Mouse (Mus musculus): ENCODE data around the gene Htra2. TPM values are rescaled to one million over a fixed set of nuclear protein-coding genes. Genes with fewer than 3 reads are reported as not detected.

Htra2 gene
- polyA plus RNA-seq, 1 experiment: 96.2 TPM

- 0 out of 2 replicates have a peak, but pooled peaks have one; percentile 11 for TF ChIP-seq CEBPB (IDR thresholded peaks at IDR 0.05; ENCODE audit: insufficient read depth, poor library complexity, severe bottlenecking)
- no peak for TF ChIP-seq POLR2A (IDR thresholded peaks at IDR 0.05; ENCODE audit: insufficient read length, low read depth)
- peak overlapping the region; percentile 44 for H3K4me2 ChIP-seq (ENCODE audit: low read depth)
- no peaks in the 10 kb centered on the region for H3K79me2 ChIP-seq (ENCODE audit: control insufficient read depth, insufficient read depth)
- no peaks in the 10 kb centered on the region for H3K27me3 ChIP-seq (ENCODE audit: control insufficient read depth, insufficient read depth, insufficient read length)
- H3K36me3 ChIP-seq (ENCODE audit: control insufficient read depth, insufficient read depth): no peaks in the 10 kb centered on the region
- no peak overlapping the region for H3ac ChIP-seq (ENCODE audit: control insufficient read depth, insufficient read length)
- no peak overlapping the region for H3K4me3 ChIP-seq
These were observed 49.0 kb downstream of the Htra2 start for GRCm38 (mm10) chr6:83006114-83006513.

- Histone ChIP-seq H3K79me2 (ENCODE audit: control insufficient read depth, insufficient read depth) (no peaks in the 10 kb centered on the region), H3ac (ENCODE audit: control insufficient read depth, insufficient read length) (no peak overlapping the region), H3K36me3 (ENCODE audit: control insufficient read depth, insufficient read depth) (no peaks in the 10 kb centered on the region), H3K4me3 (no peak overlapping the region), H3K4me2 (ENCODE audit: low read depth) (peak overlapping the region; percentile 44), H3K27me3 (ENCODE audit: control insufficient read depth, insufficient read depth, insufficient read length) (no peaks in the 10 kb centered on the region)
- TF ChIP-seq POLR2A (IDR thresholded peaks at IDR 0.05; ENCODE audit: insufficient read length, low read depth) (no peak), REST (IDR thresholded peaks at IDR 0.05; ENCODE audit: insufficient read depth, insufficient read length) (no peak), TCF12 (IDR thresholded peaks at IDR 0.05; ENCODE audit: insufficient read depth, poor library complexity, severe bottlenecking) (no peak)
These were observed 49.5 kb downstream of the Htra2 start for GRCm38 (mm10) chr6:83005444-83006011.

GRCm38 (mm10) chr6:83004872-83005271 is 50.2 kb downstream of the Htra2 start:
- no peaks in the 10 kb centered on the region for H3K79me2 ChIP-seq (ENCODE audit: control insufficient read depth, insufficient read depth)
- H3K36me3 ChIP-seq (ENCODE audit: control insufficient read depth, insufficient read depth): no peaks in the 10 kb centered on the region
- no peaks in the 10 kb centered on the region for H3K27me3 ChIP-seq (ENCODE audit: control insufficient read depth, insufficient read depth, insufficient read length)
- H3ac ChIP-seq (ENCODE audit: control insufficient read depth, insufficient read length): no peak overlapping the region
- TF ChIP-seq SRF (IDR thresholded peaks at IDR 0.05; ENCODE audit: control insufficient read depth, insufficient read length, low read depth) (no peak), MAX (IDR thresholded peaks at IDR 0.05; ENCODE audit: low read depth) (no peak), POLR2AphosphoS2 (IDR thresholded peaks at IDR 0.05; ENCODE audit: insufficient read length, low read depth) (no peak), REST (IDR thresholded peaks at IDR 0.05; ENCODE audit: insufficient read depth, insufficient read length) (no peak), TCF3 (IDR thresholded peaks at IDR 0.05; ENCODE audit: insufficient read length, low read depth) (no peak), USF1 (IDR thresholded peaks at IDR 0.05; ENCODE audit: low read depth) (no peak), MYOG (IDR thresholded peaks at IDR 0.05; ENCODE audit: control insufficient read depth in 1 of 3, insufficient read depth in 1 of 3, insufficient read length in 2 of 3, low read depth in 2 of 3) (no peak), MYOD1 (IDR thresholded peaks at IDR 0.05; ENCODE audit: control insufficient read depth in 1 of 3, insufficient read length in 2 of 3, low read depth in 2 of 3) (no peak), TCF12 (IDR thresholded peaks at IDR 0.05; ENCODE audit: insufficient read depth, poor library complexity, severe bottlenecking) (no peak), POLR2A (IDR thresholded peaks at IDR 0.05; ENCODE audit: insufficient read length, low read depth) (no peak), CEBPB (IDR thresholded peaks at IDR 0.05; ENCODE audit: insufficient read depth, poor library complexity, severe bottlenecking) (no peak), E2F4 (IDR thresholded peaks at IDR 0.05; ENCODE audit: insufficient read depth) (no peak)
- no peak overlapping the region for H3K4me2 ChIP-seq (ENCODE audit: low read depth)
- no peak overlapping the region for H3K4me3 ChIP-seq

- TF ChIP-seq CEBPB (IDR thresholded peaks at IDR 0.05; ENCODE audit: insufficient read depth, poor library complexity, severe bottlenecking) (no peak), POLR2A (IDR thresholded peaks at IDR 0.05; ENCODE audit: insufficient read length, low read depth) (no peak), POLR2AphosphoS2 (IDR thresholded peaks at IDR 0.05; ENCODE audit: insufficient read length, low read depth) (no peak), E2F4 (IDR thresholded peaks at IDR 0.05; ENCODE audit: insufficient read depth) (no peak), MAX (IDR thresholded peaks at IDR 0.05; ENCODE audit: low read depth) (no peak), TCF3 (IDR thresholded peaks at IDR 0.05; ENCODE audit: insufficient read length, low read depth) (no peak), SRF (IDR thresholded peaks at IDR 0.05; ENCODE audit: control insufficient read depth, insufficient read length, low read depth) (no peak), REST (IDR thresholded peaks at IDR 0.05; ENCODE audit: insufficient read depth, insufficient read length) (no peak), MYOD1 (IDR thresholded peaks at IDR 0.05; ENCODE audit: control insufficient read depth in 1 of 3, insufficient read length in 2 of 3, low read depth in 2 of 3) (no peak), MYOG (IDR thresholded peaks at IDR 0.05; ENCODE audit: control insufficient read depth in 1 of 3, insufficient read depth in 1 of 3, insufficient read length in 2 of 3, low read depth in 2 of 3) (no peak), USF1 (IDR thresholded peaks at IDR 0.05; ENCODE audit: low read depth) (no peak), TCF12 (IDR thresholded peaks at IDR 0.05; ENCODE audit: insufficient read depth, poor library complexity, severe bottlenecking) (no peak)
- Histone ChIP-seq H3K36me3 (ENCODE audit: control insufficient read depth, insufficient read depth) (no peaks in the 10 kb centered on the region), H3K27me3 (ENCODE audit: control insufficient read depth, insufficient read depth, insufficient read length) (no peaks in the 10 kb centered on the region), H3K4me2 (ENCODE audit: low read depth) (no peak overlapping the region), H3K4me3 (no peak overlapping the region), H3K79me2 (ENCODE audit: control insufficient read depth, insufficient read depth) (no peaks in the 10 kb centered on the region), H3ac (ENCODE audit: control insufficient read depth, insufficient read length) (no peak overlapping the region)
These were observed 50.8 kb downstream of the Htra2 start for GRCm38 (mm10) chr6:83004309-83004708.

GRCm38 (mm10) chr6:83003850-83004249 is 51.2 kb downstream of the Htra2 start:
- H3K4me2 ChIP-seq (ENCODE audit: low read depth): no peak overlapping the region
- no peak overlapping the region for H3K4me3 ChIP-seq
- H3K27me3 ChIP-seq (ENCODE audit: control insufficient read depth, insufficient read depth, insufficient read length): no peaks in the 10 kb centered on the region
- no peaks in the 10 kb centered on the region for H3K79me2 ChIP-seq (ENCODE audit: control insufficient read depth, insufficient read depth)
- no peak overlapping the region for H3ac ChIP-seq (ENCODE audit: control insufficient read depth, insufficient read length)
- no peak for TF ChIP-seq E2F4 (IDR thresholded peaks at IDR 0.05; ENCODE audit: insufficient read depth)
- TF ChIP-seq REST (IDR thresholded peaks at IDR 0.05; ENCODE audit: insufficient read depth, insufficient read length): no peak
- TF ChIP-seq USF1 (IDR thresholded peaks at IDR 0.05; ENCODE audit: low read depth): no peak
- no peak for TF ChIP-seq SRF (IDR thresholded peaks at IDR 0.05; ENCODE audit: control insufficient read depth, insufficient read length, low read depth)
- no peak for TF ChIP-seq MAX (IDR thresholded peaks at IDR 0.05; ENCODE audit: low read depth)
- no peak for TF ChIP-seq CEBPB (IDR thresholded peaks at IDR 0.05; ENCODE audit: insufficient read depth, poor library complexity, severe bottlenecking)
- no peak for TF ChIP-seq MYOD1 (IDR thresholded peaks at IDR 0.05; ENCODE audit: control insufficient read depth in 1 of 3, insufficient read length in 2 of 3, low read depth in 2 of 3)
- TF ChIP-seq POLR2A (IDR thresholded peaks at IDR 0.05; ENCODE audit: insufficient read length, low read depth): no peak
- TF ChIP-seq MYOG (IDR thresholded peaks at IDR 0.05; ENCODE audit: control insufficient read depth in 1 of 3, insufficient read depth in 1 of 3, insufficient read length in 2 of 3, low read depth in 2 of 3): no peak
- TF ChIP-seq POLR2AphosphoS2 (IDR thresholded peaks at IDR 0.05; ENCODE audit: insufficient read length, low read depth): no peak
- no peak for TF ChIP-seq TCF12 (IDR thresholded peaks at IDR 0.05; ENCODE audit: insufficient read depth, poor library complexity, severe bottlenecking)
- no peak for TF ChIP-seq TCF3 (IDR thresholded peaks at IDR 0.05; ENCODE audit: insufficient read length, low read depth)
- H3K36me3 ChIP-seq (ENCODE audit: control insufficient read depth, insufficient read depth): no peaks in the 10 kb centered on the region
